Mouse (Mus musculus) brain, embryonic 18.5 days (tissue): ENCODE measurements around the gene Nucks1.
"Not testable (repeated sequence)": the region's sequence is repeated elsewhere in the genome, so short reads cannot be mapped to it uniquely, and the experiment has no call there.

Experiments
- DNase-seq: peaks from one replicate; pipeline ENCODE4 v3.0.0-alpha.2; 2012; ENCODE audit warnings: low read depth, low spot score

Gene Nucks1

DNA sequence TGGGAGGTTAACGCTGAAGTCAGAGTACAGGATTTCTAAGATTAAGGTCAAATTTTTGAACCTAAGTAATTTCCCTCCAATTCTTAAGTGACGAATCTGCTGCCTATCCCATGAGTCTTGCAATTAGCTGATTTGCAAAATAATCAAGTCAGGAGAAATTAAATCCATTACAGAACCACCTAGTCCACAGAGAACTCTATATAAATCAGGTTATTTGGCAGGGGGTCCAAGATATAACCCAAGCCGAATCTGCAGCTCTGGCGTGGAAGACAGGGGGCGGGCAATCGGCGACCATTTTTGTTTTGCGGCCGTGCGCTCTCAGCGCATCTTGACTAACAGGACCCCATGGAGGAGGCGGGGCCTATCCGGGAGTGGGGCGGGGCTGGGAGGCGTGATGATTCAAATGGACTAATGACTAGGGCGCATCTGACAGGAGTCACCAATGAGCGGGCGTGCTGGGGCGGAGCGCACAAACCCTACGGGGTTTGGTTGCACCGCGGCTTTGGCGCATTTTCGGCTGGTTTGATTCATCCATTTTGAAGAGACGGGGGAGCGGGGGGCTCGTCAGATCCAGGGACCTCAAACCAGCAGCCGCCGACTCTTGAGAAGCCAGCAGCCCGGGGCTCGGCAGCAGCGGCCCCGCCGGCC lies at the start of gene Nucks1:
Nucks1 (plus strand) TSS at position 534 of the 648 bp plus-strand sequence.
- peak; percentile 97 for DNase-seq

GRCm38 (mm10) chr1:131861811-131862210 lies 48.5 kb upstream of the Nucks1 start:
- no peak for DNase-seq

GRCm38 (mm10) chr1:131865596-131865995 lies 44.7 kb upstream of the Nucks1 start:
- DNase-seq: no peak

DNA sequence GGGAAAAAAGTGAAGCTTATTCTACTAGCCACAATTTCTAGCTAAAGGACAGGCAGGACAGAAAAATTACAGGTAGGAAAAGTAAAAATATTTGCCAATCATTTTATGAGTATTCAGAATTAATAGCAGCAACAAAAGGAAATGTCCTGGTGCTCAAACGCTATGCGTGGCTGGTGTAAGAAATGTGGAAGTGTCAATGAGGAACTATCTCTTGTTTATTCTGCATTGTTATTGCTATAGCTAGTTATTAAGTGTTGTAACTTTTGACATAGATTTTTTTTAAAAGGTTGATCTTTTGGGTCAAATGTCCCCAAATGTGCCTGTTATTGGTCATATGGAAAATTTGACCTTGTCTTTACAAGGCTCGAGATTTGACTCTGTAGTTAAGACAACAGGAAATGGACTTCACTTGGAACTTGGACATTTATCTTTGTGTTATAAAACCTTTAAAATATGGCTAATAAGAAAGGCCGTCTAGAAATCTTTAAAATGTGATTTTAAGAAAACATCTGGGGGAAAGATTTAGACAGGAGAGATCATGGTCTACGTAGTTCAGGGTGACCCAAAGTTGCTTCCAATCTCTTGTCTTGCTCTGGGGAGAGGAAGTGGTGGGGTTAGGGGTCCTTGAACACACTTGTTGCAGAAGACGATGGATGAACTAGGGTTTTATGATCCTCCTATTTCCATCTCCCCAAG lies 43.9 kb upstream of the Nucks1 start:
- no peak for DNase-seq

GRCm38 (mm10) chr1:131867093-131867945 lies 43.0 kb upstream of the Nucks1 start, which contains the start of gene Rab29:
Rab29 (plus strand) TSS chr1:131867224.
- DNase-seq: peak; percentile 78

DNA sequence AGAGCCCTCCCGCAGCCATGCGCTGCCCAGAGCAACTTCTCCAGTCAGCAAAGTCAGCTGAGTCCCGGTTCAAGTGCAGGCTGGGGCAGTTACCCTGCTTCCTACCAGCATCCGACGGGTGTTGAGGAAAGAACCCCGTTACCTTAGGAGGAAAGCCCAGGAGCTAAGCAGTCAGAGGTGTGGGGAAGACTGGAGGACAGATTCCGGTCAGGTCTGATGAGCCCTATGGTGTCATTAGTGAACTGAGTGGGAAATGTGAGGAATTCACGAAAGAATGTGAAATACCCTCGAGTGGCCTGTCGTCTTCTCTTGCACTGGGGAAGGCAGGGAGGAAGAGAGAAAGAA lies 42.4 kb upstream of the Nucks1 start:
- DNase-seq: no peak

GRCm38 (mm10) chr1:131869561-131869960 lies 40.8 kb upstream of the Nucks1 start:
- DNase-seq: no peak

GRCm38 (mm10) chr1:131872856-131873255 lies 37.5 kb upstream of the Nucks1 start:
- DNase-seq: no peak

- DNase-seq: no peak
Observed at GRCm38 (mm10) chr1:131879816-131880215, 30.5 kb upstream of the Nucks1 start.

GRCm38 (mm10) chr1:131882787-131883186 lies 27.5 kb upstream of the Nucks1 start:
- DNase-seq: no peak

DNA sequence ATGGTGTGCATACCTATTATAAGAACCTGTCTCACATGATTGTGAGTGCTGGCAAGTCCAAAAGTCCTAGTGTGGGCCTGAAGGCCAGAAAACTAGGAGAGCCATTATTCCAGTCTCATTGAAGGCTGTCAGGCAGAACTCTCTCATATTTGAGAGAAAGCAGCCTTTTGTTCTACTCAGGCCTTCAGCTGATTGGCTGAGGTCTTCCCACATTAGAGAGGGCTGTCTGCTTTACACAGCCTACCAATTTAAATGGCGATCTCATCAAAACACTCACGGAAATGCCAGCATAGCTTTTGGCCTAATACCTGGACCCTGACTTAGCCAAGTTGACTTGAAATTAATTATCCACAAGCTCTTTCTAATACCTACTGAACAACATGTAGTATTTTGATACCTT lies 24.2 kb upstream of the Nucks1 start:
- DNase-seq: no peak

DNA sequence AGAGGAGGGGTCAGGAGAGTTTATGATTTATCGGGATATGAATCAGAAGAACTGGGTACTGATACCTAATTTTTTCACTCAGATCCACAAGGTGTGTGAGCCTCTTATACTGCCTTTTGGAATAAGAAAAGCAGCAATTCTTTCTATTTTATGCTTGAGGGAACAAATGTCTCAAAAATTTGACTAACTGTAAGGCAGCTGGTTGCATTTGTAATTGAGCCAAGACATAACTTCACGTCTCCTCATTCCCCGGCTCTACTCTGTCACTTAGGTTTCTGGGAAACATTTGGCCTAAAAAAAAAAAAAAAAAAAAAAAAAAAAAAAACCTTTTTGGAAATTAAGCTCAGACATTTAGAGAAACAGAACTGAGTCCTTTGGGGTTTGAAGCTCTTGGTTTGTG lies 23.7 kb upstream of the Nucks1 start:
- DNase-seq: peak; percentile 43

DNA sequence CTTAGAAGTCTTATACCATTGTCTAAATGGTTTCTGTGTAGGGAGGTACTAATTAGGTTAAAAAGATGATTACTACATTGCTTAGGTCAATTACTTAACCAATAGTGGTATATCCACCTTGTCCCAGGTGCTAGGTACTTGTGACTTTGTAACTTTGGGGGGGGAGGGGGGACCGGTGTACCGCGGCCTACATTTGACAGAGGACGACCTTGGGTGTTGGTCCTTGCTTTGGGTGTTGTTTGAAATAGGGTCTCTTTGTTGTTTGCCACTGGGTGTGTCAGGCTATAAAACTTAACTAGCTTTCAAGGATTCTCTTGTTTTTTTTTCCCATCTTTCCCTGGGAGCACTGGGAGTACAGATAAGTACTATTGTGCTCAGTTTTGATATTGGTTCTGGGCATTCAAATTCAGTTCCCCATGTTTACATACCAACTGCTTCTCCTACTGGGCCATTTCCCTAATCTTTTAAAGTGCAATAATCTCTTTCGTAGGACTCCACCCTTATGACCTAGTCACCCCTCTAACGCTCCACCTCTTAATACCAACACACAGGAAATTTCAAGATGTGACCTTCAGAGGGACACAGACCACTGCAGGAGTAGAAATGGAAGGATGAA lies 20.2 kb upstream of the Nucks1 start:
- DNase-seq: no peak

DNA sequence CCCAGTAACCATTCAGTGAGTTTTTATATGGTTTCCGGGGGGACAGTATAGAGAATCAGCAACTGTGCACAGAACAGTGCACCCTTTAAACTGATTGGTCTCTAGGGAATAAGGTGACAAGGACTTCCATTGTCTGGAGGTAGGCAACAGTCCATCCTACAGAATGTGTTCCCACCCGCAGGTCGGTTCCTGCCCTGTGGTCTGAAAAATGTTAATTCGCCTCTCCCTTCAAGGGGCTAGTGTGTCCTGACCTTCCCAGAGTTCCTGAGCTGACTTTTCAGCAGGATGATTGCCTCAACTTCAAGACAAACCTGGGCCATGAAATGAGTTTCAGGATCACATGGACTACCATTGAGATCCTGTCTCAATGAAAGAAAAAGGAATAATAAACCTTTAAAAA lies 18.9 kb upstream of the Nucks1 start:
- DNase-seq: no peak

GRCm38 (mm10) chr1:131902679-131903078 lies 7.7 kb upstream of the Nucks1 start:
- no peak for DNase-seq

GRCm38 (mm10) chr1:131903251-131903650 lies 7.1 kb upstream of the Nucks1 start:
- DNase-seq: no peak

DNA sequence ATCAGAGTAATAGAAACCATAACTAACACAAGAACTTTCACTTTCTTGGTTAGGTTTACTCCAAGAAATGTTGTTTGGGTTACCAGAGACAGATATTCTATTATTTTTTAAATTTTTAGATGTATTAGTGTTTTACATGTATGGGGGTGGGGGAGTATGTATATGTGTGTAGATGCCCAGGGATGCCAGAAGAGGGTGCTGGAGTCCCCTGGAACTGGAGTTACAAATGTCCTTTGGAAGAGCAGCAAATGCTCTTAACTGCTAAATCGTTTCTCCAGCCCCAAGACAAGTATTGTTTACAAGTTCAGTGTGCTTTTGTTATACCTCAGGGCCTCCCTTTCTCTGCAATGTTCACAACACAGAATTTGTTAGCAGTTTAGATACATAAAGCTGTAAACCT lies 4.8 kb upstream of the Nucks1 start:
- DNase-seq: no peak

DNA sequence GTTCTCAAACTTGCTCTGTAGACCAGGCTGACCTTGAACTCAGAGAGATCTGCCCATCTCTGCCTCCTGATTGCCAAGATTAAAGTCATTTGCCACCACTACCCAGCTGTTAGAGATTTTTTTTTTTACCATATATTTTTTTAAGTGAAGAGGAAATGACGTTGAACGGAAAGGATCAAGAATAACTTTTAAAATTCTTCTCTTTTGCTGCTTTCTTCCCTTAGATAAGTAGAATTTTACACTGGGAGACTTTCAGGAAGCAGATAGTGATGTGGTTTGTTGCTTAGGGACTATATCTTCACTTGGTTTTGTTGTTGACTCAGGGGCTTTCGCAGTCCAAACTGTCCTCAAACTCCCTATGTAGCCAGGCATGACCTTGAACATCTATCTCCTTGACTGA lies 1.9 kb upstream of the Nucks1 start:
- no peak for DNase-seq

GRCm38 (mm10) chr1:131909236-131909635 lies 1.1 kb upstream of the Nucks1 start:
- DNase-seq: not testable (repeated sequence)

GRCm38 (mm10) chr1:131910674-131911558 lies 582 bp downstream of the Nucks1 start:
- no peak for DNase-seq

DNA sequence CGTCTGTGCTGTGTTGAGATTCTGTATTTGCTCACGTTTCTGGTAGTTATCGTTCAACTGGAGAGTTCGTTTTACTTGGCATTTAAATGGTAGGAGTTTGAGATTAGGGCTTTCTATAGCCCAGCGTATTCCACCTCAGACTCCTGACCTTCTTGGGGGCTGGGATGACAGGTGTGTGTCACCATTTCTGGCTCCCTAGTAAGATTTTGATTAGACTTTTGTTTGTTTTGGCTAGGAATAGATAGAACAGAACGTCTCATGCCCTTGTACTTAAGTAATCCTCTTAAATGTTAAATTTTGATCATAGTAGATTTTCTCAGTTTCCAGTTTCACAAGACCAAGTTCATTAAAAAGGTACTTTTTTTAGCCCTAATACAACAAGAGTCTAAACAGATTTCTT lies 7.3 kb downstream of the Nucks1 start:
- DNase-seq: no peak
